Mouse (Mus musculus): ENCODE data around the gene Pp2d1.

The Pp2d1 gene

GRCm38 (mm10) chr17:53566161-53566918 lies 27.1 kb upstream of the Pp2d1 start, which contains the start of gene Kat2b:
Kat2b (plus strand) TSS chr17:53566861.
- DNase-seq (ENCODE audit: low read depth, low spot score): peak; percentile 69

DNA sequence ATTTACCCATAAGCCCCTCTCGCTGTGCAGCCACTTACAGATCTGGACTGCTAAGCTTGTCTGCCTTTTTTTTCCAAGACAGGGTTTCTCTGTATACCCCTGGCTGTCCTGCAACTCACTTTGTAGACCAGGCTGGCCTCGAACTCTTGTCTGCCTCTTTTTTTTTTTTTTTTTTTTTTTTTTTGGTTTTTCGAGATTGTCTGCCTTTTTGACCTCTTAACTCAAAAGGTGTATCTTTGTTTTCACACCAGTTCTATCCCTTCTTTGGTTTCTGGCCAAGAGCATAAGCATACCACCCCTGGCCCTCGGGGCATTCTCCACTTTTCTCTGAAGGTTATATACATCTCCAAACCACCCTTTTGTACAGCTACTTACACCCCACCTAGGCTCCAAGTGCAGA lies 25.6 kb upstream of the Pp2d1 start:
- DNase-seq (ENCODE audit: low read depth, low spot score): no peak

GRCm38 (mm10) chr17:53561458-53562029 lies 22.3 kb upstream of the Pp2d1 start:
- no peak for DNase-seq (ENCODE audit: low read depth, low spot score)

- DNase-seq (ENCODE audit: low read depth, low spot score): no peak
Observed at GRCm38 (mm10) chr17:53559646-53560045, 20.4 kb upstream of the Pp2d1 start.

GRCm38 (mm10) chr17:53557443-53557842 lies 18.2 kb upstream of the Pp2d1 start:
- no peak for DNase-seq (ENCODE audit: low read depth, low spot score)

DNA sequence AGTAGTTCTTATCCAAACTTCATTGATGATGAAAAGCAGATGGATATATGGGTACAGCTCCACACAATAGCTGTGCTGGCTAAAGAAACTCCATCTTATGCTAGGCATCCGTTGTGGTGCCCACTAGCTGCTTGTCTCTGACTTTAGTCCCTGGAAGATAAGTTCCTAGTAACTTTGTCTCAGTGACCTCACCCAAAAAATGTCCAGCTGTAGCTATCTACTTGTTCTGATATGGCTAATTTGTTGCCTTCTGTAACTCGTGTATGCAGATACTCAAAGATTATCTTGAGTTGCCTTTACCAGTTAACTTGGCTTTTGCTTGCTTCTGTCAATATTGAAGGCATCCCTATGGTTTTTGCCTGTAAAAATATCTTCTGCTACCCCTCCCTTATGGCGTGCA lies 15.6 kb upstream of the Pp2d1 start:
- no peak for DNase-seq (ENCODE audit: low read depth, low spot score)

GRCm38 (mm10) chr17:53554088-53554487 lies 14.8 kb upstream of the Pp2d1 start:
- no peak for DNase-seq (ENCODE audit: low read depth, low spot score)

GRCm38 (mm10) chr17:53551306-53552299 lies 12.4 kb upstream of the Pp2d1 start:
- no peak for DNase-seq (ENCODE audit: low read depth, low spot score)

DNA sequence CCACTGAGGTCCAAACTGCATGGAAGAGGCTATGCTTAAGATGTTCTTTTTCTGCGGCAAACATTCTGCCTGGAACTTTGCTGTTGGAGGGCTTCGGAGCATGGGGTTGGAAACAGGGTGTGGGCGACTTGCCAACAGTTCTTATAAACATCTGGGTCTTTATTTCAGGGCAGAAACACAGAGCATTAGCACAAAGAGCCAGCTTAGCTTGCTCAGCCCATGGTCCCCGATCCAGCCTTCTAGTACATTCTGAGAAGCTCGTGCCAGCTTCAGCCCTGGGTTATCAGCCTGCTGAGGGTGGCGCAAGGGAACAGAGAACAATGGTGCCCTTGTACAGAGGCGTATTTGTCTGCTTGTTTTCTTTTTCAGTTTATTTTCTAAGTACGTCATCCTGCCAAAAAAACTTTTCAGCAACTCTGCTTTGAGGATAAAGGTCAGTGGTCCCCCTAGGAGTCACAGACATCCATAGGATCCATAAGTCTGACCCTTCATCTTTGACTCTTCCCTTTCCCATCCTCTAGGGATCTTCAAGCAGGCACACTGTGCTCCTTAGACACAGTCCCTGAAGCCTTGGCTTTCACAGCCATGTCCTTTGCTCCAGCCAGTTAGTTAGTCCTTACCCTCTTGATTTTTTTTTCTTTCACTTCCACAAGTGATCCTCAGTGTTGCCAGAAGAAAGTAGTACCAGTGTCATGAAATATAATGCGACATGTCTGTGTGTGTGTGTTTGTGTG lies 4.5 kb upstream of the Pp2d1 start:
- no peak for DNase-seq (ENCODE audit: low read depth, low spot score)

- DNase-seq (ENCODE audit: low read depth, low spot score): no peak
Observed at GRCm38 (mm10) chr17:53542536-53542935, 3.3 kb upstream of the Pp2d1 start.

GRCm38 (mm10) chr17:53532425-53532824 lies 6.8 kb downstream of the Pp2d1 start:
- DNase-seq (ENCODE audit: low read depth, low spot score): peak; percentile 31

DNA sequence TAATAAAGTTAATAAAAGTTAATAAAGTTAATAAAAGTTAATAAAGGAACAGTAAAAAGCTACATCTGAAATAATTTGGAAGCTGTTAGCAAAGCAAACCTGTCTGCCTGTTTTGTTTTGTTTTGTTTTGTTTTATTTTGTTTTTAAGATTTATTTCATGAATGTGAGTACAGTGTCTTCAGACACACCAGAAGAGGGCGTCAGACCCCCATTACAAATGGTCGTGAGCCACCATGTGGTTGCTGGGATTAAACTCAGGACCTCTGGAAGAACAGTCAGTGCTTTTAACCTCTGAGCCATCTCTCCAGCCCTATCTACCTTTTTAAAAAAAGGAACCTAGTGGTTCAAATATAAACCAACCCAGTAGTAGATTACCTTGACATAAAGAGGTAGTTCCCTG lies 8.1 kb downstream of the Pp2d1 start:
- DNase-seq (ENCODE audit: low read depth, low spot score): peak; percentile 26

- no peak for DNase-seq (ENCODE audit: low read depth, low spot score)
Observed at GRCm38 (mm10) chr17:53528034-53528433, 11.2 kb downstream of the Pp2d1 start.

DNA sequence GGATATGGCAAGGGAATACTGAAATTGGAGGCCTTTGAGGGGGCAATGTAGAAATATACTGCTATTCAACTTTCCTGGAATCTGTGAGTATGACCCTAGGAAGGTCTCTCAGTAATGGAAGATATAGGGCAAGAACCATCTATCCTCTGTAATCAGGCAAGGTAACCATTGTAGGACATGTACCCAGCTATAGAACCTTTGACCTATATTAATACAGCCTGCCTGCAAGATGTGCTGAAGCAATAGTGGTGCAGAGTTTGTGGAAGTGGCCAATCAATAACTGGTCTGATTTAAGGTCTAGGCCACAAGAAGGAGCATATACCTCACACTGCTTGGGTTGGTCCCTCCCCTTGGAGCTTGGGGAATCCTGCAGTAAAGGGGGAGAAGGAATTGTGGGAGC lies 18.7 kb downstream of the Pp2d1 start:
- no peak for DNase-seq (ENCODE audit: low read depth, low spot score)

- peak; percentile 29 for DNase-seq (ENCODE audit: low read depth, low spot score)
Observed at GRCm38 (mm10) chr17:53519364-53519763, 19.9 kb downstream of the Pp2d1 start.

DNA sequence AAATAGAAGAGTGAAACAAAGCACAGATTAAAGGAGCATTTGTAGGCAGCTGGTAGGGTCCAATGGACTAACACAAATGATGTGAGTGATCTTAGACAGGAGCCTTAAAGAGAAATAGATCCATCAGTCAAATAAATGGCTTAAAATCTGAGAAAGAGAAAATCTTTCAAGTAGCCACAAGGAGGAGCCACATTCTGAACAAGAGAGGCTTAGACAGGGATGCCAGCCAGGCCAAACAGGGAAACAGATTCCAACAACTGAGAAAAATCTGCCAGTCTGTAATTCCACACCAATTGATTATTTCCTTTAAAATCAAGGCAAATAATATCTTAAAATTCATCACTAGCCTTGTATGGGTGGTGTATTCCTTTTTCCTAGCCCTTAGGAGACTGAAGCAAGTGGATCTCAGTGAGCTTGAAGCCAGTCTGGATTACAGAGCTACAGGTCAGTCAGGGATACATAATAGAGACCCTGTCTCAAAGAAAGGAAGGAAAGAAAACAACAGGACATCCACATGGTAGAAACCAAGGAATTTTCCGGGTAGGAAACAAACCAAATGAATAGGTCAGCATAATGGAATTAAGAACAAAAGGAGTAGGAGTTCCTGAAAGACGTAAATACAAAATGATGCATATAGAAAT lies 26.8 kb downstream of the Pp2d1 start:
- peak; percentile 28 for DNase-seq (ENCODE audit: low read depth, low spot score)

DNA sequence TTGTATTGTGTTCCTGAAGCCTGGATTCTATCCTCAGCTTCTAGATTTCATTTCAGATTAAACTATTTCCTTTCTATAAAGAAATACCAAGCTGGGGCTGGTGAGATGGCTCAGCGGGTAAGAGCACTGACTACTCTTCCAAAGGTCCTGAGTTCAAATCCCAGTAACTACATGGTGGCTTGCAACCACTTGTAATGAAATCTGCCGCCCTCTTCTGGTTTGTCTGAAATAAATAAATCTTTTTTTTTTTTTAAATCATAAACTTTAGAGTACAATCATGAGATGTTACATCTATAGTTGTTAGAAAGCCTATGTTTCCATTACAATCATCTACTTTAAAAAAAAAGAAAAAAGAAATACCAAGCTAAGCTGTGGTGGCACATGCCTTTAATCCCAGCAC lies 36.3 kb downstream of the Pp2d1 start:
- no peak for DNase-seq (ENCODE audit: low read depth, low spot score)

- DNase-seq (ENCODE audit: low read depth, low spot score): peak; percentile 24
Observed at GRCm38 (mm10) chr17:53489007-53489378, 50.3 kb downstream of the Pp2d1 start.

- peak; percentile 86 for DNase-seq (ENCODE audit: low read depth, low spot score)
Observed at GRCm38 (mm10) chr17:53488291-53489006, 50.8 kb downstream of the Pp2d1 start.

DNA sequence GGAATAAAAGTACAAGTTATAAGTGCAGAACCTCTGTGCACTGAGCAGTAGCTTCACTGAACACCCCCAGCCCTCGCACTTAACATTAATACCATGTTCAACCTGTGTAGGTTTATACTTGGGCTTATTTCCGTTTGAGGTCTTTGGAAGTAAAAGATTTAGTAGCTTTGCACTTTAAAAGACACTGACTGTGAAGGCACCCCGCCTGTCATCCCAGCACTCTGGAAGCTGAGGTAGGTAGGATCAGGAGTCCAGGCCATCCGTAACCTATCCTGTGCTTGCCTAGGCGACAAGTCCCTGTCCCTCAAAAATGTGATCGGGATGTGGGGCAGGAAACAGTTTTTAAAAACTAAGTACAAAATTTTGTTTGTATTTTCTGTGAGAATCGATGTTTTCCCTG lies 58.8 kb downstream of the Pp2d1 start:
- DNase-seq (ENCODE audit: low read depth, low spot score): no peak

All from A20 (cell line).